Mouse (Mus musculus) hindbrain, embryonic 10.5 days (tissue): ENCODE results near the gene Dnajb2. TPM values are rescaled to one million over a fixed set of nuclear protein-coding genes. Genes with fewer than 3 reads are reported as not detected.

ENCODE experiments used
- polyA plus RNA-seq: library from polyadenylated mRNA; unstranded; fragments of >200 nt; fragmentation: Nextera tagmentation; extraction: Ambion mirVana; gene quantifications from 2 replicates; pipeline ENCODE4 v1.2.1, GENCODE M21; 2016

Gene Dnajb2
- polyA plus RNA-seq, 1 experiment from 2014 or later: 37.5 TPM

Other genes with a start within 250 kb of the Dnajb2 start
- gene Nhej1, start 111.2 kb upstream of the Dnajb2 start, polyA plus RNA-seq: 14.1 and 14.7 TPM in 2 replicates
- gene Slc23a3, start 102.5 kb upstream of the Dnajb2 start, polyA plus RNA-seq: not detected in 2 replicates
- gene Cnppd1, start 93.7 kb upstream of the Dnajb2 start, polyA plus RNA-seq: 53.5 and 67.2 TPM in 2 replicates
- 46.0 and 63.4 TPM in 2 replicates for gene Retreg2, start 93.6 kb upstream of the Dnajb2 start, polyA plus RNA-seq
- 38.0 and 43.8 TPM in 2 replicates for gene Zfand2b, start 67.8 kb upstream of the Dnajb2 start, polyA plus RNA-seq
- 32.6 and 35.7 TPM in 2 replicates for gene Abcb6, start 56.0 kb upstream of the Dnajb2 start, polyA plus RNA-seq
- 21.6 and 23.8 TPM in 2 replicates for gene Ankzf1, start 44.3 kb upstream of the Dnajb2 start, polyA plus RNA-seq
- gene Atg9a, start 44.2 kb upstream of the Dnajb2 start, polyA plus RNA-seq: 23.1 and 32.1 TPM in 2 replicates
- 14.5 and 19.9 TPM in 2 replicates for gene Glb1l, start 25.6 kb upstream of the Dnajb2 start, polyA plus RNA-seq
- gene Stk16, start 25.6 kb upstream of the Dnajb2 start, polyA plus RNA-seq: 143 and 153 TPM in 2 replicates
- gene Tuba4a, start 16.5 kb upstream of the Dnajb2 start, polyA plus RNA-seq: 10.8 and 19.4 TPM in 2 replicates
- not detected in 2 replicates for gene A630095N17Rik, start 4.3 kb upstream of the Dnajb2 start, polyA plus RNA-seq
- 3.9 and 7.9 TPM in 2 replicates for gene Ptprn, start 28.1 kb downstream of the Dnajb2 start, polyA plus RNA-seq
- 7.5 and 22.3 TPM in 2 replicates for gene Resp18, start 42.0 kb downstream of the Dnajb2 start, polyA plus RNA-seq
- 154 and 199 TPM in 2 replicates for gene Dnpep, start 81.6 kb downstream of the Dnajb2 start, polyA plus RNA-seq
- gene Des, start 123.9 kb downstream of the Dnajb2 start, polyA plus RNA-seq: 3.8 and 4.5 TPM in 2 replicates
- 19.0 and 20.2 TPM in 2 replicates for gene Speg, start 138.9 kb downstream of the Dnajb2 start, polyA plus RNA-seq
- gene Gmppa, start 199.5 kb downstream of the Dnajb2 start, polyA plus RNA-seq: 62.3 and 91.2 TPM in 2 replicates
- 3.8 and 9.3 TPM in 2 replicates for gene Asic4, start 214.0 kb downstream of the Dnajb2 start, polyA plus RNA-seq
- gene Chpf, start 242.9 kb downstream of the Dnajb2 start, polyA plus RNA-seq: 25.1 and 29.8 TPM in 2 replicates
- gene Tmem198, start 243.1 kb downstream of the Dnajb2 start, polyA plus RNA-seq: 8.6 and 20.4 TPM in 2 replicates